Mouse (Mus musculus) MEL (cell line): ENCODE data around the gene Gemin2. TPM values are rescaled to one million over a fixed set of nuclear protein-coding genes. Genes with fewer than 3 reads are reported as not detected.
A peak's percentile ranks its signal among the peaks of the same experiment; 100 is the strongest.

ENCODE experiments used
- DNase-seq: peaks from one replicate; pipeline ENCODE4 v3.0.0; 2011; ENCODE audit warnings: low read depth, low spot score
- H3K27ac ChIP-seq: 2 replicates; pipeline ENCODE4 v1.5.1; 2012; ENCODE audit warnings: low read depth, mild to moderate bottlenecking, control low read depth, low read length, moderate library complexity; ENCODE audit not compliant: control insufficient read depth
- H3K27me3 ChIP-seq, 2 experiments: fragments of 150-350 bp in 1 of 2; sonication (generic) in 1 of 2; 2 replicates each; pipeline ENCODE4 v1.6.1; 2012; ENCODE audit warnings: low read length in 2 of 2, mild to moderate bottlenecking in 2 of 2, improper control_type of control experiment in 1 of 2, moderate library complexity in 1 of 2; ENCODE audit not compliant: insufficient read depth in 2 of 2, control insufficient read depth in 1 of 2
- H3K36me3 ChIP-seq, 2 experiments: 2 replicates each; pipeline ENCODE4 v1.6.1; 2012 to 2014; ENCODE audit warnings: low read length in 2 of 2, improper control_type of control experiment in 1 of 2, inconsistent platforms in 1 of 2, mild to moderate bottlenecking in 1 of 2; ENCODE audit not compliant: insufficient read depth in 2 of 2, control insufficient read depth in 1 of 2
- H3K4me1 ChIP-seq, 2 experiments: fragments of 150-350 bp in 1 of 2; sonication (generic) in 1 of 2; 2 replicates each; pipeline ENCODE4 v1.6.1; 2012; ENCODE audit warnings: low read length in 2 of 2, improper control_type of control experiment in 1 of 2, mild to moderate bottlenecking in 1 of 2; ENCODE audit not compliant: insufficient read depth in 2 of 2, control insufficient read depth in 1 of 2
- H3K4me3 ChIP-seq, 2 experiments: fragments of 150-350 bp in 1 of 2; sonication (generic) in 1 of 2; 2 replicates each; pipeline ENCODE4 v1.5.1; 2012; ENCODE audit warnings: low read depth in 2 of 2, low read length in 2 of 2, mild to moderate bottlenecking in 2 of 2, moderate library complexity in 2 of 2, control low read depth in 1 of 2, improper control_type of control experiment in 1 of 2; ENCODE audit not compliant: control insufficient read depth in 1 of 2, insufficient read depth in 1 of 2
- H3K79me2 ChIP-seq: 2 replicates; pipeline ENCODE4 v1.6.1; 2012; ENCODE audit warnings: mild to moderate bottlenecking, low read length, moderate library complexity; ENCODE audit not compliant: control insufficient read depth, poor library complexity, insufficient read depth
- H3K9ac ChIP-seq: 2 replicates; pipeline ENCODE4 v1.6.1; 2012; ENCODE audit warnings: low read depth, mild to moderate bottlenecking, control low read depth, low read length, moderate library complexity; ENCODE audit not compliant: control insufficient read depth, poor library complexity, severe bottlenecking
- H3K9me3 ChIP-seq: fragments of 150-350 bp; sonication (generic); replicated peaks from 2 replicates; pipeline ENCODE4 v1.6.1; 2012; ENCODE audit warnings: mild to moderate bottlenecking, low read length, improper control_type of control experiment, moderate library complexity; ENCODE audit not compliant: insufficient read depth
- ELF1 ChIP-seq: IDR thresholded peaks from 2 replicates; pipeline ENCODE4 v1.6.1; 2014; ENCODE audit warnings: low read depth, mild to moderate bottlenecking, inconsistent platforms, low read length, improper control_type of control experiment, moderate library complexity
- EP300 ChIP-seq, 2 experiments: IDR thresholded peaks; 2 replicates each; pipeline ENCODE4 v1.6.1; 2011; ENCODE audit warnings: improper control_type of control experiment in 2 of 2, low read length in 2 of 2, low read depth in 1 of 2, mild to moderate bottlenecking in 1 of 2
- GABPA ChIP-seq: IDR thresholded peaks from 2 replicates; pipeline ENCODE4 v1.6.1; 2012; ENCODE audit warnings: low read depth, mild to moderate bottlenecking, inconsistent platforms, low read length, improper control_type of control experiment, moderate library complexity
- HCFC1 ChIP-seq: IDR thresholded peaks from 2 replicates; pipeline ENCODE4 v1.6.1; 2012; ENCODE audit warnings: low read depth, mild to moderate bottlenecking, inconsistent platforms, low read length, improper control_type of control experiment, moderate library complexity
- JUND ChIP-seq: IDR thresholded peaks from 2 replicates; pipeline ENCODE4 v1.6.1; 2011; ENCODE audit warnings: low read depth, mild to moderate bottlenecking, improper control_type of control experiment, low read length
- MAX ChIP-seq: IDR thresholded peaks from 2 replicates; pipeline ENCODE4 v1.6.1; 2011; ENCODE audit warnings: low read length, improper control_type of control experiment
- MAZ ChIP-seq: IDR thresholded peaks from 2 replicates; pipeline ENCODE4 v1.6.1; 2012; ENCODE audit warnings: low read depth, mild to moderate bottlenecking, inconsistent platforms, low read length, improper control_type of control experiment
- MEF2A ChIP-seq: IDR thresholded peaks from 2 replicates; pipeline ENCODE4 v1.6.1; 2014; ENCODE audit warnings: low read depth, mild to moderate bottlenecking, inconsistent platforms, low read length, improper control_type of control experiment; ENCODE audit not compliant: poor library complexity, insufficient replicate concordance, severe bottlenecking; ENCODE audit errors: extremely low read depth
- MXI1 ChIP-seq: IDR thresholded peaks from 2 replicates; pipeline ENCODE4 v1.6.1; 2011; ENCODE audit warnings: mild to moderate bottlenecking, low read depth, low read length, improper control_type of control experiment
- MYB ChIP-seq: IDR thresholded peaks from 2 replicates; pipeline ENCODE4 v1.6.1; 2011; ENCODE audit warnings: mild to moderate bottlenecking, low read depth, low read length, improper control_type of control experiment
- NELFE ChIP-seq: IDR thresholded peaks from 2 replicates; pipeline ENCODE4 v1.6.1; 2011; ENCODE audit warnings: low read depth, low read length, improper control_type of control experiment
- POLR2A ChIP-seq, 2 experiments: IDR thresholded peaks; 2 replicates each; pipeline ENCODE4 v1.6.1; 2011 to 2012; ENCODE audit warnings: low read length in 2 of 2, mild to moderate bottlenecking in 2 of 2, control low read depth in 1 of 2, improper control_type of control experiment in 1 of 2, low read depth in 1 of 2, moderate library complexity in 1 of 2; ENCODE audit not compliant: control insufficient read depth in 1 of 2, insufficient read depth in 1 of 2, poor library complexity in 1 of 2
- POLR2AphosphoS5 ChIP-seq: IDR thresholded peaks from 2 replicates; pipeline ENCODE4 v1.6.1; 2012; ENCODE audit warnings: low read depth, borderline replicate concordance, mild to moderate bottlenecking, inconsistent platforms, low read length, moderate library complexity, mixed read lengths
- SIN3A ChIP-seq: IDR thresholded peaks from 2 replicates; pipeline ENCODE4 v1.6.1; 2012; ENCODE audit warnings: low read length, improper control_type of control experiment, inconsistent platforms
- SMC3 ChIP-seq: IDR thresholded peaks from 2 replicates; pipeline ENCODE4 v1.6.1; 2011; ENCODE audit warnings: low read depth, low read length, improper control_type of control experiment
- TAL1 ChIP-seq: IDR thresholded peaks from 2 replicates; pipeline ENCODE4 v1.6.1; 2012; ENCODE audit warnings: mild to moderate bottlenecking, inconsistent platforms, low read length, moderate library complexity, mixed read lengths
- TBP ChIP-seq: IDR thresholded peaks from 2 replicates; pipeline ENCODE4 v1.8.0; 2011; ENCODE audit warnings: low read depth, low read length, improper control_type of control experiment
- TCF12 ChIP-seq: IDR thresholded peaks from 2 replicates; pipeline ENCODE4 v1.6.1; 2014; ENCODE audit warnings: low read depth, mild to moderate bottlenecking, inconsistent platforms, low read length, improper control_type of control experiment, moderate library complexity
- USF1 ChIP-seq: IDR thresholded peaks from 2 replicates; pipeline ENCODE4 v1.6.1; 2014; ENCODE audit warnings: low read depth, mild to moderate bottlenecking, inconsistent platforms, low read length, improper control_type of control experiment, moderate library complexity
- ZC3H11A ChIP-seq: IDR thresholded peaks from 2 replicates; pipeline ENCODE4 v1.6.1; 2012; ENCODE audit warnings: low read depth, mild to moderate bottlenecking, inconsistent platforms, low read length, improper control_type of control experiment
- ZMIZ1 ChIP-seq: IDR thresholded peaks from 2 replicates; pipeline ENCODE4 v1.6.1; 2012; ENCODE audit warnings: low read depth, mild to moderate bottlenecking, inconsistent platforms, low read length, improper control_type of control experiment, moderate library complexity
- polyA plus RNA-seq, 2 experiments: library from polyadenylated mRNA; stranded (reverse) in 1 of 2; unstranded in 1 of 2; fragments of >175 nt in 1 of 2; fragments of >200 nt in 1 of 2; gene quantifications; 2 replicates each; pipeline versions ENCODE4 v1.2.1 to v1.2.4; 2012; ENCODE audit warnings: low replicate concordance in 2 of 2, low read depth in 1 of 2; ENCODE audit not compliant: insufficient read length in 2 of 2, insufficient read depth in 1 of 2, missing spikeins in 1 of 2
- total RNA-seq: library from RNA; depleted of rRNA; stranded (reverse); fragments of 300-350 nt; gene quantifications from 2 replicates; pipeline ENCODE4 v1.2.3, GENCODE M21; 2012

Gemin2 gene
- total and polyA plus RNA-seq, 3 experiments, result 17.7 to 19.5 TPM; not detected in 1

- TF ChIP-seq POLR2A (IDR thresholded peaks at IDR 0.05; ENCODE audit: control insufficient read depth in 1 of 2, insufficient read depth in 1 of 2, low read depth in 1 of 2, low read length in 2 of 2, poor library complexity in 1 of 2) (no peak), MAX (no peak), JUND (no peak), POLR2AphosphoS5 (no peak), TBP (peak; percentile 90), NELFE (no peak)
- H3K27ac ChIP-seq, result peak overlapping the region; percentile 92
- DNase-seq, result peak; percentile 45
Measured at GRCm38 (mm10) chr12:59039162-59039970, 26.2 kb downstream of the Gemin2 start.

GRCm38 (mm10) chr12:59039971-59040844 lies 27.0 kb downstream of the Gemin2 start:
- peak; percentile 99 for DNase-seq
- H3K9ac ChIP-seq, result peak overlapping the region; percentile 63
- H3K27me3 ChIP-seq, result no peaks in the 10 kb centered on the region
- peak overlapping the region; percentile 92 for H3K27ac ChIP-seq
- H3K4me3 ChIP-seq, result no peak overlapping the region
- H3K9me3 ChIP-seq, result no peaks in the 10 kb centered on the region
- peaks cover 0 to 7% of the 10 kb centered on the region in 2 experiments; a peak in 2 of 4 replicates for H3K36me3 ChIP-seq
- TF ChIP-seq SIN3A (no peak), POLR2A (IDR thresholded peaks at IDR 0.05; ENCODE audit: control insufficient read depth in 1 of 2, insufficient read depth in 1 of 2, low read depth in 1 of 2, low read length in 2 of 2, poor library complexity in 1 of 2) (peak; percentile 99 to 100), TBP (peak; percentile 99), TCF12 (no peak), MYB (no peak), MEF2A (no peak), POLR2AphosphoS5 (peak; percentile 99; the same call in 1 of the 2 replicates)
- no peaks in the 10 kb centered on the region for H3K79me2 ChIP-seq
- no peaks in the 10 kb centered on the region; a peak in 1 of 4 replicates for H3K4me1 ChIP-seq

More at GRCm38 (mm10) chr12:59039162-59039970, 26.2 kb downstream of the Gemin2 start:
- H3K27me3 ChIP-seq, result no peaks in the 10 kb centered on the region
- no peaks in the 10 kb centered on the region; a peak in 1 of 4 replicates for H3K4me1 ChIP-seq
- H3K79me2 ChIP-seq, result no peaks in the 10 kb centered on the region
- no peak overlapping the region for H3K4me3 ChIP-seq
- H3K9me3 ChIP-seq, result no peaks in the 10 kb centered on the region
- H3K36me3 ChIP-seq, result peaks cover 0 to 7% of the 10 kb centered on the region in 2 experiments; a peak in 2 of 4 replicates
- H3K9ac ChIP-seq, result no peak overlapping the region

GRCm38 (mm10) chr12:59040851-59041250 lies 27.7 kb downstream of the Gemin2 start:
- H3K9me3 ChIP-seq, result no peaks in the 10 kb centered on the region
- H3K4me3 ChIP-seq, result no peak overlapping the region
- no peak for DNase-seq
- H3K27me3 ChIP-seq, result no peaks in the 10 kb centered on the region
- H3K27ac ChIP-seq, result no peak overlapping the region
- H3K4me1 ChIP-seq, result no peaks in the 10 kb centered on the region; a peak in 1 of 4 replicates
- H3K79me2 ChIP-seq, result no peaks in the 10 kb centered on the region
- H3K9ac ChIP-seq, result no peak overlapping the region
- H3K36me3 ChIP-seq, result peaks cover 1 to 7% of the 10 kb centered on the region in 2 experiments; a peak in 3 of 4 replicates
- TF ChIP-seq MXI1 (no peak), NELFE (no peak), HCFC1 (no peak), USF1 (no peak), TBP (0 out of 2 replicates have a peak, but pooled peaks have one; percentile 22), GABPA (no peak), POLR2A (IDR thresholded peaks at IDR 0.05; ENCODE audit: control insufficient read depth in 1 of 2, insufficient read depth in 1 of 2, low read depth in 1 of 2, low read length in 2 of 2, poor library complexity in 1 of 2) (peak; percentile 75 to 95), SMC3 (no peak), JUND (no peak), ZMIZ1 (no peak), TAL1 (peak; percentile 11; the same call in 1 of the 2 replicates), MAZ (no peak), ZC3H11A (no peak), ELF1 (no peak), EP300 (IDR thresholded peaks at IDR 0.05; ENCODE audit: low read depth in 1 of 2, low read length in 2 of 2) (no peak), MEF2A (no peak)
